Mouse (Mus musculus): ENCODE measurements at regions not wholly inside any gene's neighbourhood (a gene's known extent, or its start where the extent isn't known, plus 50 kb on each side); places are given as distances from the start of the nearest gene placed in this dataset.
A peak's percentile ranks its signal among the peaks of the same experiment; 100 is the strongest.

DNA sequence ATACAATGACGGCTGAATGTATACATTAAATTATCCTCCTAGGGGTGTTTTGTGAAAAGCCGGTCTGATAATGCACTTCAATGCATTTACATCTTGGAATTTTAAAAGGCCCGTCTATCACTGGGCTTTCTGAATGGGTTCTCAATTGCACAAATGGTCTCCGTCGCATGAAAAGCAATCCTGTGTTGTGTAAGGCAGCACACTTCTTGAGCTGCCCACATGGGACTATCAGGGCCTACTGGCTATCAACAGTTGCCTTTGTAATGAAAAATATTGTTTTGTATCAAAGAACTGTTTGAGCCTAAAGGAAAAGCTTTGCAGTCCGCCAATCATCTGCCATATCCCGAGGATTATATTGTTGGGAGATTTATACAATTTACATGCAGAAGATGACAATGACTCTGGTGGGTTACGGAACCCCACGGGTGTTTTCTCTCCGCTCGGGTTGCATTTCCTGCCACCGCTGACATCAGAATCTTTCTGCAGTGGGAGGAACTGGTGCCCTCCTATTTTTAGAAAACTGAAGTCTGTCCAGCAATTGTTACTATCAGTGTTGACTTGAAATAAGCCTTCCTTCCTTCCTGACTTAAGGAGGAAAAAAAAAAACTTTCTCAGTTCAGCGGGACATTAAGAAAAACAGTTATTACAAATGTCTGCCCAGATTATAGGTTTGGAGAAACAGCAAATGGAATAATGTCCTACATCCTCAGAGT, 118.7 kb downstream of the Tmem26 start:
- intact Hi-C loops (cut with DNase I): loop anchor here (5.0 kb wide), 2 partner anchors 45 to 55 kb away; no protein-coding TSS in a partner anchor

DNA sequence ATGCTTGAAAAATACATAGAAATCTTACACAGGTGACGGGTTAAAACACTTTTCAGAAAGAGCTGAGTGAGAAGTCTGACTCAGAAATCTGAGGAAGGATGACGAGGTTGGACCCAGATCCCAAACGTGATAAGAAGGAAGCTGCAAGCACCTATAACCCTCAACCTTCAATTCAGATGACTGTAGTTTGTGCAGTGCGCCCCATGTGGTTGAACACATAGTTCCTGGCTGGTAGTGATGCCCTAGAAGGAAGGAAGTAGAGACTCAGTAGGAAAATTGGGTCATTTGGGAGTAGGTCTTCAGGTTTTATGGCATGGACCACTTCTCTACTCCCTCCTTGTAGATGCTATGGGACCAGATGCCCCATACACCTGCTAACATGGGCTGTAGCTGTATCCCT, 120.6 kb downstream of the Tmem26 start:
- intact Hi-C loops (cut with DNase I): loop anchor here (5.0 kb wide), 2 partner anchors 47 to 53 kb away; no protein-coding TSS in a partner anchor

More for the DNA sequence above, 118.7 kb downstream of the Tmem26 start:
- DNase-seq: peak; percentile 16 to 44

DNA sequence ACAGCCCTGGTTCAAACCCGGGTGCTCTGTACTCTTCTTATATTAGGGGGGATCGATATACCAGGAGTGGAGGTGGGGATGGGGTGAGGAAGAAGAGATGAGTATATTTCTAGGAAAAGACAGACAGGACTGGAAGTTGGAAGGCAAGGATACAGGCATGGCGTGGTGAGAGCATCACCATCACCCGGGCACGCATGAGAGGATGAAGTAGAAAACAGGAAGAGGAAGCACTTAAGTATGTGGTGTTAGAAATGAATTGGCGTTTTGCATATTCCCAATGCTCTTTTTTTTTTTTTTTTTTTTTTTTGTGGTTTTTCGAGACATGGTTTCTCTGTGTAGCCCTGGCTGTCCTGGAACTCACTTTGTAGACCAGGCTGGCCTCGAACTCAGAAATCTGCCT, 121.2 kb downstream of the Tmem26 start:
- no peak for DNase-seq
- intact Hi-C loops (cut with DNase I): loop anchor here (5.0 kb wide), 2 partner anchors 47 to 53 kb away; no protein-coding TSS in a partner anchor

More for the DNA sequence above, 120.6 kb downstream of the Tmem26 start:
- DNase-seq: no peak

DNA sequence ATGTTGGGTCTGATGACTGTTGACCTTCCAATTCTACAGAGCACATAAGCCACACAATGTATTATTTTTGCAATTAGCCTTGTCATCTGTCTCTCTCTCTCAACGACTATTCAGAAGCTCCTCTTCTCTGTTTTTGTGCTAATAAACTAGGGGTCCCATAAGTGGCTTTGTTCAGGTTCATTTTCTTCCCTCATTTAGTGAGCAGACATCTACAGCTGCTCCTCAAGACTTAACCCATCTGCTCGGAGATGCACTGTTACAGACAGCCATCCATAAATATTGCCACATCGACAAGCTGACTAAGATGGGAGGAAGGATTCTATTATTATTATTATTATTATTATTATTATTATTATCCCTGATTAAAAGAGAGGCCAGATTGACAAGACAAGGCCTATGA, 127.7 kb downstream of the Tmem26 start:
- DNase-seq: no peak
- intact Hi-C loops (cut with DNase I): no loop called here

DNA sequence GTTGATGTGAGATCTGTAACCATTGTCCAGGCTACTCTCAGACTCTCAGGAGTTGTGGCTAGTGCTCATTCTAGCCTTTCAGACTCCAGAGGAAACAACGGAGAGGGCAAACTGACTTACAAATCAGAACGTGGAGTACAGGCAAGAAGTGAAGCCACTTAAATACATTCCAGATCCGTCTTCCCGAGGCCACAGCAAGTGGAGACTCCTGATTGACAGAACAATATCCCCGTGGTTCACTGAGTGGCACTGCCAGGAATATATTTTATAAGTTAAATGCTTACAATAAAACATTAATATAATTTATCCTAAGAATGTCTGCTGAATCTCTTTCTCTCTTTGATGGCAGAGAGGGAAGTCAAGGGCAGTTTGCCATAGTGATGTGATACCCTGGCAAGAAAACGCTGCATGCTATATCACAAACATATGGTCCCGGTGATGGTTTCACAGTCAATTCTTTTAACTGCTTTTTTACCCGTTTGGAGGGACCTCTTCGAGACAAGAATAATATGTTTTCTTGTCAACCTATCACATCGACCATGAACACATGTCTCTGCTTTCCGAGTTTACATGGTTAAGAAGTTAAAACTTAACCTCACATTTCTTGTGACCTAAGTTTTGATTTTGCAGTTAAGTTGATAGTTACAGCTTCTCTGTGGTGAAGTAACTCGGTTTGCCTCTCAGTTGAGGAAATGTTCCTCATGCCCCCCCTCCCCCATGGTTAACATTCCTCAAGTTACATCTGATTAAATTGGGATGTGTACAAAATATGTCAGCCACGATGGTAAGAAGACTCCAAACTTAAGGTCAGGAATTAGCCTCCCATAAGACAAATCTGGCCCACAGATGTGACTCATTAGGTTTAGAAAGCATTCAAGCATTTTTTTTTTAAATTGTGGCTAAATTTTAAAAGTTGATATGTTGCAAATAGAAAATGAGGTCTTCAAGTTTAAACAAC, 132.8 kb downstream of the Tmem26 start:
- intact Hi-C loops (cut with DNase I): no loop called here
- DNase-seq: no peak

DNA sequence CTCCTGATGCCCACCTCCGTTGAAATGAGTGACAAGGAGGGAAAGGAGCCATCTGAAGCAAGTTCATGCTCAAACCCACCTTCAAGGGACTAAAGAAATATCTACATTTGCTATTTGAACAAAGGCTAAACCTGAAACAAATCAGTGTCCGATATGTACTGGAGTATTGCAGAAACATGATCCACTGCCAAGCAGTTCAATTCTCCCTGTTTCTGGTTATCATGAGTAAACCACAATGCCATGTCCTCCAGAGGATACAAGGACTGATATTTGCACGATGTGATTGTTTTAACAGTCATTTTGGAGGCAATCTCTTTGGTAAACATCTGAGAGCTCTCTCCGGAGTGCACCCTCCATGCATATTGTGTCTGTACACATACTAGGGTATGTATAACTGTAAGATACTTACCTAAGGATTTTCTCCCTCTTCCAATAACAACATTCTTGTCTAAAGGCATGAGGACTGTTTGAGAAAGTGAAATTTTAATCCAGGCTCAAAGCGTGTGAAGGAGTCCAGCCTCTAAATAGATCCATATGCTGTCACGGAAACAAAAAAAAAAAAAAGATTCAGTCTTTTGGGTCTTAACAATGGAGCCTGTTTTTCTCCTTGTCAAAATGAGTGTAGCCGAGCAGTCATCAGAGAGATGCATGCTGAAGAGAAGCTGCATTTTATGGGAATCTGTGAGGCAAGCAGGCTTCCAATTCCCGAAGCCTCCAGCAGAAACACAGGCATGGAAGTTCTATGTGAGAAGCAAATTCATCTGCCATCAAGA, 141.3 kb downstream of the Tmem26 start:
- intact Hi-C loops (cut with DNase I): no loop called here
- DNase-seq: no peak

DNA sequence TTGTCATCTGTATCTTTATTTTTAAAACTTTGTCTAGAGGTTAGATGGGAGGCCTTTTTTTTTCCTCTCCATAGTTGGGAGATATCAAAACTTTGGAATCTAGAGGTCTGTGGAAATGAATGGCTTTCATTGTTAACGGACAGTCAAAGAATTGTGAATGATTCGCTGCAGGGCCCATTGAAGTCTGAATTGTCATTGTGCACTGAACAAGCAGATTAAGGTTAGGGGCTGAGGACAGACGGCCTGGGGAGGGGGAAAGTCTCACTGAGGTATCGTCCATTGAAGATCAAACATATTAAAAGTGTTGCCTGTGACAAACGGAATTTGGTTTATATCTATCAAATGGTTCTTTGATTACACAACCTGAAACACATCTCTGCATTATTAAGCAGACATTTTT, 142.3 kb downstream of the Tmem26 start:
- intact Hi-C loops (cut with DNase I): no loop called here
- no peak for DNase-seq

DNA sequence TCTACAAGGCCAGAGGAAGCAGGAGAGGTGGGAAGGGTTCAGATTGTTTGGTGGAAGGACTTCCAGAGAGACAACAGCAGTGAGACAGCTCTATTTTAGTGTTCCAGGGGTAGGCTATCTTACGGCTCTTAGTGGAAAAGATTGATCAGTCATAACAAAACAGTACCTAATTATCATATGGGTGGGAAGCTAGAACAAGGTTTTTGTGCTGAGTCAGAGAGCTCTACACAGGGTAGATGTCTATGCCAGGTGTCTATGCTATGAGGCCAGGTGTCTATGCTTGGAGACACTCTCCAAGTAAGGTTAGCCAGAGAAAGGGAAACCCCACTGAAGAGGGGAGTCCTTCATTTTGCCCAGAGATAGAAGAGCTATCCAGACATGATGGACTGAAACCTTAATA, 143.9 kb downstream of the Tmem26 start:
- intact Hi-C loops (cut with DNase I): no loop called here
- DNase-seq: no peak

DNA sequence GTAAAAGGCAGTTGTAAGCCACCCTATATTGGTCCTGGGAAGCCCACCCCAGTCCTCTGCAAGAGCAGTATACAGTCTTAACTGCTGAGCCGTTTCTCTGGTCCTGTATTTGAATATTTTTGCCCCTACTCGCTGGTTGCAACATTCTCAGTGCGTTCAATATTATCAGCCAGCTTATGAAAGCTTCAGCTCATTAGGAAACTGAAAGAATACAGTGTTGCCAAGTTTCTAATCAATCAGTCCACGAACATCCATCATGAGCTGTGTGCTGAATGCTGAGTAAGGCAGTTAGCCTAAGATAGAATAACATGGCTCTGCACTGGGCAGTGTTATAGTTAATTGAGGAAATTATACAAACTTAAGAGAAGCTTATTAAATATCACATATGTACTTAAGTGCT, 148.7 kb downstream of the Tmem26 start:
- intact Hi-C loops (cut with DNase I): no loop called here
- no peak for DNase-seq

DNA sequence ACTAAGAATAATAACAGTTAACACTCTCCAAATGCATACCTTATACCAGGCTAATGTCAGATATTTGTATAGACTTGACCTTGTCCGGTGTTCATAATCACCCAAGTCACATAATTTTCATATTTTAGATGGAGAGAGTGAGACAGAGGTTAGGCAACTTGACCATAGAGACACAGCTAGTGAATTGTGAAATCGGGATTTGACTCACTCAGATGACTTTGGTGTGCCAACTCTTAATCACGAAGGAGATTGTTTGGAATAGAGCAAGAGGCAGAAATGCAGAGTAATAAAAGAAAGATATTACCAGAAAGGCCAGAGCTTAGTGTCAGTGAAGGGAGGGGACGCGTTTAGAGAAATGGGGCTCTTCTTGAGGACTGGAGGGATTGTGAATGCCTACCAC, 152.2 kb downstream of the Tmem26 start:
- no peak for DNase-seq
- intact Hi-C loops (cut with DNase I): no loop called here

DNA sequence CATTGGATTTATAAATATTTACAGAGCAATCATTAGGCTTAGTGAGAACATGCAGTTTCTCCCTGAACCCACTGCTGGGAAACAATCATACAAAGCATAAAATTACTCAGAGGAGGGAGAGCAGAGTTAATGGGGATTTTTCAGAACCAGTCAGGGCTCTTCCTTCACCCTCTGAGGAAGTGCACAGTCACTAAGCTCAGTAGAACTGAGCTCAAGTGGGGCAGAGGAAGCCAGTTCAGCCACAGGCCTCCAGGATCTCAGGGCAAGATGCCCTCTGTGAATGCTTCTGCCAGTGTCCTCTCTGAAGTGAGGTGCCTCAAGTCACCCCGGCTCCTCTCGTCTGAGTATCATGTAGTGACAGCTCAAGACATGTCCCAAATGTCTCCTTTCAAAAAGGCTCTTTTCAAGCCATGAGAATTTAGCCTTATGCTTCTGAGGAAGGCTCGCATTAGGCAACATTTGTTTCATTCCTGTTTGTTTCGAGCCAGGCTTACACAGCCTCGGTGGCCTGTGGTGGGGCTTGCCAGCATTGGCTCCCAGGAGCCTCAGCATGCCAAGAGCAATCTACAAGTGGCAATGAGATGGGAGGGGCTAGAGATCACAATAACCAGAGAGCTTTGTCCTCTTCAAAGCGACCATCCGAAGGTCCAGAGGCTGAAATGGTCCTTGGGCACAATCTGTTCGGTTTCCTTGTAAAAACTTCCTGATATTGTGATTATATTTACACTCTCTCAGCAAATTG, 169.8 kb downstream of the Tmem26 start:
- DNase-seq: peak; percentile 33 to 47
- intact Hi-C loops (cut with DNase I): no loop called here

DNA sequence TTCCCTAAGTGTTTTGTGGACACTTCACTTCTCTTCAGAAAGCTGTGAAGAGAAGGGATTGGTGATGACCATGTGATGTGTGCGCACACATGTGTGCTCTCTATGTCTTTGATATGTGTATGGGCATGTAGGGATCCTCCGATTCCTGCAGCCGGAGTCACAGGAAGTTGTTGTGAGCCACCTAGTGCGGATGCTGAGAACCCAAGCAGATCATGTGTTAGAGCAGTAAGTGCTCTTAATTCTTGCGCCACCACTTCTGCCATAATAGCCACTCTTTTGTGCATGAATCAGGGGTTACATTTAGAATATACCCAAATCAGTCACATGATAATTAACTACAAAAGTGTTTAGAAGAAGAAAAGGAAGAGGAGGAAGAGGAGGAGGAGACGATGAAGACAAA, 170.7 kb downstream of the Tmem26 start:
- DNase-seq: no peak
- intact Hi-C loops (cut with DNase I): no loop called here

DNA sequence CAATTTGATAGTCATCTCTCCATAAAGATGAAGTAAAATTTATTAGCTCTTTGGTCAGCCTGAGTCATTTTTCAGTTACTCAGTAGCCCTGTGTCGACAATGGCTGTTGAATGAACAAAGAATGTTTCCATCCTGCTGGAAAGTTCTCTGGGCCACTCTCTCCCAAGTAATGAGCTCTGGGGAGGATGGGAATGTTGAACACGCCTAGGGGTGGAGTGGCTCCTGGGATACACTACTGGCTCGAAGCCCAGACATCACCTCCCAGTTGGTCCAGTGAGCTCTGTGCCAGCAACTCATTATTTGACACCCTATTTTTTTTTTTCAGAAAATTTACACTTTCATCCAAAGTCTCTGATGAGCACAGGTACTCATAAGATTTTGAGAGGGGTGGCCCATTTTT, 174.1 kb downstream of the Tmem26 start:
- intact Hi-C loops (cut with DNase I): loop anchor here (5.0 kb wide), 1 partner anchor 55 kb away; no protein-coding TSS in a partner anchor

DNA sequence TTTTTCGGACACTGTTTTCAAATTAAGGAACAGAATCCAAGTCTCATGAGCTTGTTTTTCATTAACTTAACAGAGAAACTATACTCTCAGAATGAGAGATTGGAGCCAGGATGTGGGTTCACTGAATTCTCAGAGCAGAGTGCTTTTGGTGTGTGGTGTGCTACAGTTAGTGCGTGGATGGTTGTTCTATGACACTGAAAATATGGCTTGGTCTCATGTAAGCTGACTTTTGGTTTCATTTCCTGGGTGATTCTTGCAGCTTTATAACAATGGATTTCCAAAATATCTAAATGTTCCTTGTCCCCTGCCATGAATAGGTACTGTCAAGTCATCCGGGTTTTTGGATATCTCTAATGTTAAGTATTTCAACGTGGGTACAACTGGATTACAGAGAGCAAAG, 177.7 kb downstream of the Tmem26 start:
- no peak for DNase-seq
- intact Hi-C loops (cut with DNase I): loop anchor here (5.0 to 10.0 kb wide), 7 partner anchors 76 to 421 kb away; partner anchors contain the start of gene Tmem26

More for the DNA sequence above, 174.1 kb downstream of the Tmem26 start:
- peak; percentile 25 to 30 for DNase-seq

DNA sequence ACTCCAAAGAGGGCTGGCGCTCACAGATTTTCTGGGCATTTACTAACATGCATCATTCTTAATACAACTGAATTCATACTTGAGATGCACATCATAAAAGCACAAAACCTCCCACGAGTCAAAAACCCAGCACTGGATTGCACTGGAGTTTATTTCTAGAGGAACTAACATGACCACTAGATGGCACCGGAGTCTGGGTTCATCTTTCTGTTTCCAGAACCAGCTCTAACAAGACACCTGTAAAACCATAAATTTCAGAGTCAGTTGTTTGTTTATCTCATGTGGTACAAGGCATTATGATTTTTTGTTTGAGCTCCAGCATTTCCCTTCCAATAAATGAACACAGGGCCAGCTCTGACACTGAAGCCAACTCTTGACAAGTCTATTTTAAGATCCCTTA, 179.2 kb downstream of the Tmem26 start:
- DNase-seq: peak; percentile 25 to 66
- intact Hi-C loops (cut with DNase I): loop anchor here (5.0 to 10.0 kb wide), 7 partner anchors 75 to 420 kb away; partner anchors contain the start of gene Tmem26

DNA sequence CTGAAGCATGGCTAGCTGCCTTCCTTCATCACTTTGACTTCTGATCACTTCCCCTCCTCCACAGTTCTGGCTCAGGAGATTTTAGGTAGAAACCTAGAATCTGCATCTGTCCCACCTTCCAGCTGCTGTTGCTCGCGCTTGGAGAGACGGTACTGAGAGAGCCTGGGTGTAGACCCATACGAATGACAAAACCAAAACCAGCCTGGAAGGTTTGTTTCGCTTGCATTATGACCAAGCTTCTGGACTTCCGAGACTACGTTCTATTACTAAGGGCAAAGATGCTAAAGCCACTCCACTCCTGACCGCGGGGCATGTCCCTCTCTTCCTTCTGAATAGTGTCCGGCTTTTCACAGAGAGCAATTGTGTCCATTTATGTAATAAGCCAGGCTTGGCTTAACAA, 180.9 kb downstream of the Tmem26 start:
- no peak for DNase-seq
- intact Hi-C loops (cut with DNase I): loop anchor here (5.0 to 10.0 kb wide), 7 partner anchors 73 to 418 kb away; partner anchors contain the start of gene Tmem26

DNA sequence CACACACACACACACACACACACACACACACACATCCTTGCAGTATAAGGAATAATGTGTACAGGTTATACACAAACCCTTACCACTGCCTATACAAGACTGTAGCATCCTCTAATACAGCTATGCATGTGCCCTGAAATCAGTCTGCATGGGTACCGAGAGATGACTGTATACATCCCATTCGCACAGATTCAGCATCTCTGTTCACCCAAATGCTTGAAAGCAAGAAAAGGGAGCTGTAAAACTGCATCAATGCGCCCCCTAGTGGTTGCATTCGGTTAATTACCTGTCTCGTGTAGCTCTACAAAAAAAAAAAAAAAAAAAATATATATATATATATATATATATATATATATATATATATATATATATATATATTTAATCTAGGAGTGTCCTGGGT, 184.8 kb downstream of the Tmem26 start:
- intact Hi-C loops (cut with DNase I): loop anchor here (5.0 to 10.0 kb wide), 7 partner anchors 99 to 441 kb away; partner anchors contain the start of gene Tmem26
- peak; percentile 68 to 78 for DNase-seq

DNA sequence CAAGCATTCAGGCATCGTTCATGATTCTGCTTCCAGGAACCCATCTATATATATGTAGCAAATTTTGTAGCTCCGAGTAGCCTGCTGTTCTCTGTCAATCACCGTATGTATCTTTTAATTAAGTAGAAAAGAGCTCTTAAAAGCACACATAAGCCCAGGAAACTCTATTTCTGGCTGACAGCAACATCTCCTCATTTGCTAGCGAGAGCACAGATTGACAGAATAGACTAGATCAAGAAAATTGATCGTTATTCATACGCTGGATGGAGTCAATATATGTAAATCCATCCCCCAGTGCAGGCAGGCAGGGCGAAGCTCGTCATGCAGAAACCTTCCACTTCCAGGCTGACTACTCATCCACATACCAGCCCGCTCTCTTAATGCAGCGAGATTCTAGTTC, 185.6 kb downstream of the Tmem26 start:
- no peak for DNase-seq
- intact Hi-C loops (cut with DNase I): loop anchor here (5.0 to 10.0 kb wide), 7 partner anchors 98 to 442 kb away; partner anchors contain the start of gene Tmem26

DNA sequence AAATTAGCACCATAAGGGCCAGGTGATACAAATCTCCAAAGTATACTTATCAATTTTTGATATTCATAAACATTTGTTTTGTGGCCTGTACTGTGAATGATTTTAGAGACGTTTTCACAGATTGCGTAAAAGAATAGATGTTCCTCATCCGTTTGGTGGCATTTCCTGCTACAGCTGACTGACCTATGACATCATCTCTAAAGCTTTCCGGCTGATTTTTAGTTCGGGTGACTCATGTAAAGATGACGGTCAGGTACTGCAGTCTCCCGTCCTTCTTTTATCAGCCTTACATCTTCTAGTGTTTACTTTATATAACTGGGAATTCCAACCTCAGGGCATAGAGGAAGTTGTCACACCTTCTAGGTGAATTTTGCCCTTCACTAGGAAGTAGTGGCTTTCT, 192.7 kb downstream of the Tmem26 start:
- intact Hi-C loops (cut with DNase I): no loop called here
- DNase-seq: no peak
